Mouse (Mus musculus): ENCODE measurements around the gene Spesp1. TPM values are rescaled to one million over a fixed set of nuclear protein-coding genes. Genes with fewer than 3 reads are reported as not detected.

The Spesp1 gene
- polyA plus RNA-seq, 1 experiment = 0.14 TPM

DNA sequence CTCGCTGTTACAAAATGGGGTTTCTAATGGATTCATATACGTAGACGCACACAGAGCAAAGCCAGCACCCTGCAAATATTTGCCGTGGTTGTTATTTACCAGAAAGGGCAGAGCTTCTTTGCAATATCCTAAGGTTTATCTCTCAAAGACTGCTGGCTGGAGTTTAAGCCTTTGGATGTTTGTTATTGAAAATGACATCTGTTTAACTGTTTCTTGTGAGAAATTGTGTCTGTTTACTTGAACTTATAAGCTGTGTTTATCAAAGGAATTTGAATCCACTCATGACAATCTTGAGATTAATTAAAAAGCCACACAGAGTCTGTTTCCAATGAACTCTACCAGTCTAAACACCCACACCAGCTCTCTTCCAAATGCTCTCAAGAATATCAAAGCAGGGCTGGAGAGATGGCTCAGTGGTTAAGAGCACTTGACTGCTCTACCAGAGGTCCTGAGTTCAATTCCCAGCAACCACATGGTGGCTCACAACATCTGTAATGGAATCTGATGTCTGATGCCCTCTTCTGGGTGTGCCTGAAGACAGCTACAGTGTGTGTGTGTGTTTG, 35.5 kb downstream of the Spesp1 start:
- DNase-seq (ENCODE audit: low read depth) = no peak

DNA sequence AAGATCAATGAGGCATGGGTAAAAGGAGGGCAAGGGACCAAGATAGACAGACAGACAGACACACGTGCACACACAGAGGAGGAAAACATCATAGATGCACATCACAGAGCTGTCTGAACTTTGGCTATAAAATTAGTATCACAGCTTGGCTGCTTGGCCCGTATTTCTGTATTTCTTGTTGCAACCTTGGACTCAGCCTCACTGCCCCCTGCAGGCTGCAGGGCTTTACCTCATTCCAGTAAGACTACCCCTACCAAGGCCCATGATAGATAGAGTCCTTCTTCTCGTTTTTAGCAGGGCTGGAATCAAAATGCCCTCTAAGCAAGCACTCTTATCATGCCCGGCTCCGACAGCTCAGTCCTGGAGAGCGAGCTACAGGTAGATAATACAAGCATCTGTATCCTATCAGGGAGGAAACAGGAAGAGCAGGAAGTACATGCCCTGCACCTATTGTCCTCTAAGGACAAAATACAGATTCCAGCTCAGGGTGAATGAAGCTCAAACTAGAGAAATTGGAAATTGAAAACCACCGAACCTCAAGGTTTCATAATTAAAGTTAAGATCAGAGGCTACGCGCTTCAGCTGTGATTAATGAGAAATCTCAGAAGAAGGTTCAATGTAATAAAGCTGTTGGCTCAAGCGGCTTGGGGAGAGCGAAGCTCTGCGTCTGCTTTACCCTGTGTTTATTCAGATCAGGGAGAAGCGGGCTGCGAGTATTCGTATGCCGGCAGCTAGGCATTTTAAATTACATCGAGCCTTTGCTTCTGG, 36.2 kb downstream of the Spesp1 start:
- DNase-seq (ENCODE audit: low read depth) = no peak

DNA sequence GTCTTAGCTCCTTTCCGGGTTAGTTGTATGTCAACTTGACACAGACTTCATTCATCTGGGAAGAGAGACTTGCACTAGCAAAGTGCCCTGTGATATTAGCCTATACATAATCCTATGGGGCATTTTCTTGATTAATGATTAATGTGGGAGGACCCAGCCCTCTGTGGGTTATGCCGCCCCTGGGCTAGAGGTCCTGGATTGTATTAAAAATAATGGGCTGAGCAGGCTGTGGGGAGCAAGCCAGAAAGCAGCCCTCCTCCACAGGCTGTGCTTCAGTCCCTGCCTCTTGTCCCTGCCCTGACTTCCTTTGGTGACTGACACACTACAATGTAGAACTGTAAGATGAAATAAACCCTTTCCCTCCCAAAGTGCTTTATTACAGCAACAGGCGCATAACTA, 37.4 kb downstream of the Spesp1 start:
- no peak for DNase-seq (ENCODE audit: low read depth)

DNA sequence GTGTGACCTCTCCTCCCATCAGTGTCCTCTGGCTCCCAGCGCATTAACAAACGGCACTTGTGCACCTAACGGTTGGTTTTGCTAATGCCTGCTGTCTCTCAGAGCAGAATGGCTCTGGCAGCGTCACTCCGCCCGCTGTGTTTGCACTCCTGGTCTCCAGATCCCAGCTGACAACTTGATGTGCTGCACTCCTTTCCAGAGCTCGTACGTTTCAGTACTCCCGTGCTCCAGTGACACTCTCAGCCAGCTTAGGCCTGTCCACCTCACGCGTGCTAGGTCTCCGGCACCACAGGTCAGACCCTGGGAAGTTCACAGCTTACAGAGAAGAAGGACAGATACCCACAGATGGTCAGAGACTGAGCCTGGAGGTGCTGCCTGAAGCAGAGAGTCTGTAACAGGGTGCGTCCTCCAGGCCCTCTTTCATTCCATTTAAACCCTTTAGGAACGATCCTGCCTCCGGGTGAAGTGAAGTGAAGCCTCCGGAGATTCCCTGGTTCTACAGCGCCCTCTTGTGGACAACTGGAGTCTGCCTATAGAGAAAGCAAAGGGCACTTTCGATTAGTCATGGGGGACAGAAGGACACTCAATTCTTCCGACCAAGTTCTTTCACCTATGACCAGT, 37.9 kb downstream of the Spesp1 start:
- no peak for DNase-seq (ENCODE audit: low read depth)

DNA sequence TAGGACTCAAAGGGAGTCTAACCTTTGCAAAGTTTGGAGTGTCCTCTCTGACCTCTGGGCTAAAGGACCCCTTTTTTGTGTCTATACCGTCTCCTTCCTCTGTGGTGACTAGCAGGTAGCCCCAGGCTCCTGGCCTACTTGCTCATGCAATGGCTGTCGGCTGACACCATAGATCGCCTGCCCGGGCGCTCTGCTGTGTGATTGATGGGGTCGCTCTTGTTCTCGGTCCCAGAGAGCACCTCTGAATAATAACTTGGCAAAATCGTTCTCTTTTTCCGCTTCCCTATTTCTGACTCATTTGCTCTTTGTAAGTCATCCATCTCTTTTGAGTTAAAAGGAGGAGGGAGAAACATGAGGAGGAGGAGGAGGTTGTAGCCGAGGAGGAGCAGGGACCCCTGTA, 42.0 kb downstream of the Spesp1 start:
- no peak for DNase-seq (ENCODE audit: low read depth)

DNA sequence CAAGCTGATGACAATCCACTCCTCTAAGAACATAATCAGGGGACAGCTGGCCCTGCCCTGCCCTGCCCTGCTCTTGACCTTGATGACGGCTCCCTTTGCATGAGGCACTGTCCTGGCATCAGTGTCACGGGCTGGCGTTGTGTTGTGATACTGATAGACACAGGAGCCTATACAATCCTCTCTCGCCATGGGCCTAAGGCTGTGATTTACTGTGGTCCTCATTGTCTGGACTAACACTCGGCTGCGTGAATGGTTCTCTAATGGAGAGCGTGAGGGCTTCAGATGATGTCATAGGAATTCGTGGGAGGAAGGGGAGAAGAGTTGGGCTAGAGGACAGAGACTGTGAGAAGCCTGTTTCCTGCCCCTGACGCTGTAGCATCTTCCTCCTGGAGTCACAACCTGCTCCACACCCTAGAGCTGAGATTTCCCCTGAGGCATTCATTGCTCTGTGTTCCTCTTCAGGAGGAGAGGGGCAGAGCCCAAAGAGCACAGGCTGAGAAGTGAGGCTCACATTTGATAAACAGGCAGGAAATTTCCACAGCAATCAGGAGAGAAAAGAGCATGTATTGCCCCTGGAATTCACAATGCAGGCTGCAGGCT, 44.5 kb downstream of the Spesp1 start:
- no peak for DNase-seq (ENCODE audit: low read depth)

DNA sequence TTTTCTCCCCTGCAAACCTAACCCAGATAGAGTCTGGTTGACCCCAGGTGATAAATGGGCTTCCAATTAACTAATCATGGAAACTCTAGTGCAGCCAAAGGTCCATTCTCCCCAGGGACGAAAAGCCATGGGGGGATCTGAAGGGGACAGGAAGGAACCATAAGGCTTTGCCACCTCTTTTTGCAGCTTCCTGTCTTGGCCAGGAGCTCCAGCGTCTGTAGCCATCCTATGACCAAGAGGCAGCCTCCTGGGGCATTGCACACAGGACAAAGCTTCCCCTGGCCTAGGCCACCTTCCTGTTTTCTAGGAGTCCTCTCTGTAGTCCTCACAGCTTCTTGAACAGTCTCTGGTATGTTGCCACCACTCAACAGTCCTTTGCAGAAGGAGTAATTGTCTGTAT, 46.5 kb downstream of the Spesp1 start:
- DNase-seq (ENCODE audit: low read depth) = no peak

DNA sequence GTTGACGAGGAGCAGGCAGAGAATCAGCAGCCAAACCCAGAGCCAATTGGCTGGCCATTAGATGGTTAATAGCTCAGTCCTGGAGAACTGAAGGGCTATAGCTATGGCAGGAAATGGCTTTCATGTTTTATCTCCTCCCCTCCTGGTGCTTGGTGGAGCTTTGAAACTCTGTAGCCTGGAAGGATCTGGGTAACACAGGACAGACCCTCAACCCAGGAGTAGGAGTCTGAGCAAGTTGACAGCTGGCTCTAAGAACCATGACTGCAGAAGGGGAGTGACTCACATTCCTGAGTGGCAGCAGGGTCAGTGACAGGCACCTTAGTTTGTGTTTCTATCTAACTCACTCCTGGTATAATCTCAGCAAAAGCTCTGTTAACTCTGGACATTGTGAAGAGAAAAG, 49.4 kb downstream of the Spesp1 start:
- DNase-seq (ENCODE audit: low read depth) = no peak

DNA sequence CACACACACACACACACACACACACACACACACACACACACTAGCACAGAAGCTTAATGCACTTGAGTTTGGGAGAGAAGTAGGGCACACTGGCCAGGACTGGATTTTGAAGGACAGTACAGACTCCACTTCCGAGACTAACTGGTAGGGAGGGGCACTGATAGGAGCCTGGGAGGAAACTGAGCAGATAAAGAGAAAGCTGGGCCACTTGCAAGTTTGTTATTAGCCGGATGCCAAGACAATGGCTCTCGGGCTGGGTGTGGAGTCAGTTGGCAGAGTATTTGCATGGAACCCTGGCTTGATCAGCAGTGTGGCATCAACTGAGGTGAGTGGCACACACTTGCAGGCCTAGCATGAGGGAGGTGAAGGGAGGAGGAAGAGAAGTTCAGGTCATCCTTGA, 51.0 kb downstream of the Spesp1 start:
- no peak for DNase-seq (ENCODE audit: low read depth)

DNA sequence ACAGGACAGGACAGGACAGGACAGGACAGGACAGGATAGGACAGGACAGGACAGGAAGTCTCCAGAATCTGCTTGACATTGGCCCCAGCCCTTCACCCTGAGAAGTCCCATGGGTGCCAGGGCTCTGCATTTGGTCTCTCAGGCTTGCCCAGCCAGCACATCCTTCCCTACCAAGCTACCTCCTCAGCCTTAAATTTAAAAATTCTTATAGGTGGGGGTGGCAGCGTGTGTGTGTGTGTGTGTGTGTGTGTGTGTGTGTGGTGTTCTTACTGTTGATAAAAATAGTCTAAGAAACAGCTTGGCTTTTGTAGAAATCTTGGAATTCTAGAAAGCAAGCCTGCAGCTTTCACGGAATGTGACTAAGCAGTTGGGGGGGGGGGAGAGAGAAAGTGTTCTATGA, 52.0 kb downstream of the Spesp1 start:
- no peak for DNase-seq (ENCODE audit: low read depth)

DNA sequence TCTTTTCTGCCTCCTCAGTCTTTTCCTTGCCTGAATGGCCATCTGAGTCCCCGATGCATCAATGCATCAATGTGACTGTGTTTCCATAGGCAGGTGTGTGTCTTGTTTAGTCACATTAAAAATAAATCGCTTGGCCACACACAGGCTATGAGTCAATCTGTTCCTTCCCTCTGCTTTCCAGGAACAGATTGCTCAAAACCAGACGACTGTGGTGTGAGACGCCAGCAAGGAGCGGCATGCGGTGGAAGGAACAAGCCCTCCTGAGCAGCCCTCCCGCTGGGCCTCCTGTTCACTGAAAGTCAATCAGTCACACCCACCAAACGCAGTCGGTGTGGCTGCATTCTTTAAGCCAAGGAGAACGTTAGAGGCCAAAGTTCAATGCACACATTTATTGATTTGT, 59.5 kb downstream of the Spesp1 start:
- DNase-seq (ENCODE audit: low read depth) = no peak

DNA sequence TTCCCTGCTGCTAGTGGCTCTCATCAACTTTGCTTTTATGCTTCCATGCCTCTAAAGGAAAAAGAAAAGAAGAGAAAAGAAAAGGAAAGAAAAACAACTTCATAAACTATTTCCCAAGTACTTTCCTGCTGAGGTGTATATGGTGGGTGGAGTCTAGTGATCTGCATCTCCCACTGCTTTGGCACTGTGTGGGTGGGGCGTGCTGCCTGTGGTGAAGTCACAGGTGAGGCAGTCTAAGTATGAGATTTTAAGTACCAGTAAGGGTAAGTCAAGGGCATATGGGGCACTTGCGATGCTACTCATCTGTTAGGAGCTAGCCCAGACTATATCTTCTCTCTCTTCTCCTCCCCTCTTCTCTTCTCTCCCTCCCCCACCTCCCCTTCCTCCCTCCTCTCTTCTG, 60.0 kb downstream of the Spesp1 start:
- DNase-seq (ENCODE audit: low read depth) = no peak

Other genes starting within 250 kb of the Spesp1 start
- 6.8 and 9.4 TPM in 2 replicates for gene Glce, start 159.6 kb downstream of the Spesp1 start, polyA plus RNA-seq (2012; rRNA removed)
- gene Anp32a, start 59.1 kb upstream of the Spesp1 start, polyA plus RNA-seq (2012; rRNA removed) = 20.1 and 27.9 TPM in 2 replicates